Mouse (Mus musculus) embryonic facial prominence, embryonic 15.5 days (tissue): ENCODE measurements around the gene Etl4. TPM values are rescaled to one million over a fixed set of nuclear protein-coding genes. Genes with fewer than 3 reads are reported as not detected.
"Not testable (repeated sequence)": the region's sequence is repeated elsewhere in the genome, so short reads cannot be mapped to it uniquely, and the experiment has no call there.

ENCODE experiments used
- ATAC-seq: fragments of 200-750 bp; cut with Nextera tagmentation; 2 replicates; pipeline ENCODE4 v1.8.0; 2017; ENCODE audit warnings: low read depth, moderate TSS enrichment; ENCODE audit not compliant: insufficient number of reproducible peaks, low FRiP score, low TSS enrichment
- H3K27ac ChIP-seq: fragments of 300-500 bp; sonication (generic); replicated peaks from 2 replicates; pipeline ENCODE4 v1.5.1; 2015; ENCODE audit warnings: mild to moderate bottlenecking, inconsistent platforms
- H3K27me3 ChIP-seq: fragments of 300-500 bp; sonication (generic); 2 replicates; pipeline ENCODE4 v1.6.1; 2015; ENCODE audit warnings: inconsistent platforms
- H3K36me3 ChIP-seq: fragments of 300-500 bp; sonication (generic); 2 replicates; pipeline ENCODE4 v1.6.1; 2015; ENCODE audit warnings: mild to moderate bottlenecking, inconsistent platforms
- H3K4me1 ChIP-seq: fragments of 300-500 bp; sonication (generic); 2 replicates; pipeline ENCODE4 v1.6.1; 2015; ENCODE audit warnings: inconsistent platforms
- H3K4me2 ChIP-seq: fragments of 300-500 bp; sonication (generic); replicated peaks from 2 replicates; pipeline ENCODE4 v1.6.1; 2015; ENCODE audit warnings: mild to moderate bottlenecking, inconsistent platforms
- H3K4me3 ChIP-seq: fragments of 300-500 bp; sonication (generic); replicated peaks from 2 replicates; pipeline ENCODE4 v1.5.1; 2015; ENCODE audit warnings: mild to moderate bottlenecking, inconsistent platforms
- H3K9ac ChIP-seq: fragments of 300-500 bp; sonication (generic); 2 replicates; pipeline ENCODE4 v1.6.1; 2015; ENCODE audit warnings: inconsistent platforms
- H3K9me3 ChIP-seq: fragments of 300-500 bp; sonication (generic); replicated peaks from 2 replicates; pipeline ENCODE4 v1.6.1; 2016; ENCODE audit warnings: inconsistent platforms
- WGBS: fragments of 180-500 bp; shearing (Covaris S2); methylation state at CpG from one replicate; pipeline ENCODE4 v1.1.7; 2015; 5-methylcytosine and 5-hydroxymethylcytosine counted together
- polyA plus RNA-seq: library from polyadenylated mRNA; unstranded; fragments of >200 nt; fragmentation: Nextera tagmentation; extraction: Ambion mirVana; gene quantifications from 2 replicates; pipeline ENCODE4 v1.2.1, GENCODE M21; 2015

Gene Etl4
- polyA plus RNA-seq, 1 experiment from 2014 or later = 39.0 TPM

DNA sequence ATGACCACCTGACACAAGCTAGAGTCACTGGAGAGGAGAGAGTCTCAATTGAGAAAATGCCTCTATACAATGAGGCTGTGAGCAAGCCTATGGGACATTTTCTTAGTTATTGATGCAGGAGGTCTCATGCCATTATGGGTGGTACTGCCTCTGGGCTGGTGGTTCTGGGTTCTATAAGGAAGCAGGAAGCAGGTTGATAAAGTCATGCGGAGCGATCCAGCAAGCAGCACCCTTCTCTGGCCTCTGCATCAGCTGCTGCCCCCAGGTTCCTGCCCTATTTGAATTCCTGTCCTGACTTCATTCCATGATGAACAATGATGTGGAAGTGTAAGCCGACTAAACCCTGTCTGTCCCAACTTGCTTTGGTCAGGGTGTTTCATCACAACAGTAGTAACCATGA lies 753.1 kb downstream of the Etl4 start:
- H3K27me3 ChIP-seq = no peaks in the 10 kb centered on the region
- H3K4me2 ChIP-seq = no peak overlapping the region
- H3K9ac ChIP-seq = no peak overlapping the region
- no peak overlapping the region for H3K4me3 ChIP-seq
- no peak overlapping the region for H3K27ac ChIP-seq
- H3K9me3 ChIP-seq = no peaks in the 10 kb centered on the region
- peaks cover 4% of the 10 kb centered on the region for H3K4me1 ChIP-seq
- ATAC-seq = no peak
- 71% methylated on average over 3 of the region's 3 CpGs for WGBS
- H3K36me3 ChIP-seq = 0 out of 2 replicates have a peak, but pooled peaks cover 2% of the 10 kb centered on the region

DNA sequence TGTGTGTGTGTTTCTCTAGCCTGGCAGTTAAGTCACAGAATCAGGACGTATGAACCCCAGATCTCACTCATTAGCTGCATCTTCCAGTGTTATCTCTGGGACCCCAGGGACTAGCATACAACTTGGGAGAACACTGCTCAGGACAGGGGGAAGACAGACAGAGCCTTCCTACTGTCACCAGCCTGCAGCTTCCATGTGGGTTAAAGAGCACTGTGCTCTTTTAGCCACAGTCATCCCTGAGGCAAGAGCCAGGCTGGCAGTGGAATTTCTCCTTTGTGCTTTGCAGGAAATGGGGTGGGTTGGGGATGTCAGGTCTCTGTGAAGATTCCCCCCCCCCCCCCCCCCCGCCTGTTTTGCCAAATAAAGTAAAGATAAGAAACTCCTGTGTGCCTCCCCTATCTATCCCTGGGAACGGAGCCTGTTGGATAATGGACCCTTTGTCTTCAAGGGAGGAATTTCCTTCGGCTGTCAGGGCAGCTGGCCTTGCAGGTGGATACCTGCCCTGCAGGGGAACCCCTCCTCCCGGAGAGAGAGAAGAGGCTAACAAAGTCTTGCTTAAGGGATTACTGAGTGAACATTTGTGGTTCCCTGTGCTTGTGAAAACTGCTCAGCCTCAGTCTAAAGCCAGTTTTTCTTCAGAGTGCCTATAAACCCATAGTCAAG lies 755.9 kb downstream of the Etl4 start:
- H3K4me3 ChIP-seq = no peak overlapping the region
- H3K27ac ChIP-seq = no peak overlapping the region
- ATAC-seq = 0 out of 2 replicates have a peak, but pooled peaks have one; percentile 56
- H3K9ac ChIP-seq = no peak overlapping the region
- H3K4me1 ChIP-seq = no peaks in the 10 kb centered on the region
- WGBS = 17% methylated on average over 5 of the region's 5 CpGs
- H3K9me3 ChIP-seq = no peaks in the 10 kb centered on the region
- no peaks in the 10 kb centered on the region for H3K27me3 ChIP-seq
- H3K36me3 ChIP-seq = 0 out of 2 replicates have a peak, but pooled peaks cover 2% of the 10 kb centered on the region
- H3K4me2 ChIP-seq = no peak overlapping the region

DNA sequence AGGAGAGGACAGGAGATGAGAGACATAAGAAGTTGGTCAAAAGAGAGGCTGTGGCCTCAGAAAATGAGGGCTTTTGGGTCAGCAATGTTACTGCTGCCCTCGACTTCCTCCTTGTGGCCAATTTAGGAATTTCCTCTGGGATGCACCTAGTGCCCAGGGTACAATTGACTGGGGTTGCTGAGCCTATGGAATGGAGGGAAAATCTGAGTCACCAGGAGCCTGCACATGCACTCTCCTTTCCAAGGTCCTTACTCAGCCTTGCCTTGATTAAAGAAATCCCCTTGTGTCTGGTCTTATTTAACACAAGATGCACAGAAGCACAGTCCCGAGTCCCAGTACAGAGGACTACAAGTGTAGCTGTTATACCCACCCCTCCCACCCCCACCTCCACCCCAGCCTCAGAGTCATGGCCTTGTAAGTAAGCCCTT lies 756.5 kb downstream of the Etl4 start:
- H3K4me2 ChIP-seq = no peak overlapping the region
- H3K27ac ChIP-seq = no peak overlapping the region
- WGBS = 18% methylated on average over 2 of the region's 2 CpGs
- H3K4me1 ChIP-seq = no peaks in the 10 kb centered on the region
- no peak overlapping the region for H3K9ac ChIP-seq
- no peaks in the 10 kb centered on the region for H3K27me3 ChIP-seq
- ATAC-seq = peak; percentile 51; the same call in 1 of the 2 replicates
- no peaks in the 10 kb centered on the region for H3K9me3 ChIP-seq
- H3K36me3 ChIP-seq = 0 out of 2 replicates have a peak, but pooled peaks cover 2% of the 10 kb centered on the region
- H3K4me3 ChIP-seq = no peak overlapping the region

DNA sequence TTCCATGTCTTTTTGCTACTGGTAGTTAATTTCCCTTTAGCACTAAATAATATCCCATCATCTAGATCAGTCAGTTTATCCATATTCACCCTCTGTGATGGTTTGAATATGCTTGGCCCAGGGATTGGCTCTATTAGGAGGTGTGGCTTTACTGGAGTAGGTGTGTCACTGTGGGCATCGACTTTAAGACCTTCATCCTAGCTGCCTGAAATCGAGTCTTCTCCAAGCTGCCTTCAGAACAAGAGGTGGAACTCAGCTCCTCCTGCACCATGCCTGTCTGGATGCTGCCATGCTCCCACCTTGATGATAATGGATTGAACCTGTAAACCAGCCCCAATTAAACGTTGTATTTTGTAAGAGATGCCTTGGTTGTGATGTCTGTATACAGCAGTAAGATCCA lies 758.3 kb downstream of the Etl4 start:
- WGBS = 84% methylated on average over 3 of the region's 3 CpGs

DNA sequence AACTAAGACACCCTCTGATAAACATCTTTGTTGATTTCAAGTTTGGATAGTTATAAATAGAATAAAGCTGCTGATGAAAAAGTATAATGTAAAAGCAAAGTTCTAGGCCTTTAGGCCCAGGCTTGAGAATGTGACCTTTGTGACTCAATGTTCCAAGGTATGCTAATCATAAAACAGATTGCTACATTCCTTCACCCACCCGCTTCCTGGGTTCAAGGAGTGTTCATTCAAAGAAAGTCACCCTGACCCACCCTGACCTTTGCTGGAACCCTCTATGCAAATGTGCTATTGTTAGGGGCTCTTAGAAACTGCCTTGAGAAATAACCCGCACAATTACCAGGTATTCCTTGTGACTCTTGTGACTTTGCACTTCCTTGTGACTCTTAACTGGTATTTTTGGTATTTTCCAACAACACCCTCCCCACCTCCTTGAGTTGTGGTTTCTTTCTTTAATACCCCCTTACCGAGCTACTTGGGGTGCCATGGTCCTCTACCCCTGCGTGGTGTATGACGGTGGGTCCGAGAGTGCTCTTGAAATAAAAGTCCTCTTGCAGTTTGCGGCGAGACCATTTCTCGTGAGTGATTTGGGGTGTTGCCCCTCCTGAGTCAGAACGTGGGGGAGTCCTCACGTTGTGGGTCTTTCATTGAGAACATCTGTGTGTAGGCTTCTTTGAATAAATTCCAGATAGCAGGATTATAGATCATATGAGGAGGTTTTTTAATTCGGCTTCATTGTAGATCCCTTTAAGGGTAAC lies 758.9 kb downstream of the Etl4 start:
- not testable (repeated sequence) for ATAC-seq, H3K9me3 ChIP-seq, H3K27me3 ChIP-seq, H3K36me3 ChIP-seq, H3K9ac ChIP-seq, H3K4me2 ChIP-seq, H3K4me3 ChIP-seq, H3K27ac ChIP-seq, H3K4me1 ChIP-seq
- 81% methylated on average over 12 of the region's 12 CpGs for WGBS

More for the DNA sequence above, 758.3 kb downstream of the Etl4 start:
- no peak overlapping the region for H3K4me3 ChIP-seq
- no peak overlapping the region for H3K4me2 ChIP-seq
- H3K9me3 ChIP-seq = no peaks in the 10 kb centered on the region
- no peaks in the 10 kb centered on the region for H3K36me3 ChIP-seq
- H3K9ac ChIP-seq = no peak overlapping the region
- no peaks in the 10 kb centered on the region for H3K27me3 ChIP-seq
- H3K4me1 ChIP-seq = no peaks in the 10 kb centered on the region
- no peak for ATAC-seq
- H3K27ac ChIP-seq = no peak overlapping the region

DNA sequence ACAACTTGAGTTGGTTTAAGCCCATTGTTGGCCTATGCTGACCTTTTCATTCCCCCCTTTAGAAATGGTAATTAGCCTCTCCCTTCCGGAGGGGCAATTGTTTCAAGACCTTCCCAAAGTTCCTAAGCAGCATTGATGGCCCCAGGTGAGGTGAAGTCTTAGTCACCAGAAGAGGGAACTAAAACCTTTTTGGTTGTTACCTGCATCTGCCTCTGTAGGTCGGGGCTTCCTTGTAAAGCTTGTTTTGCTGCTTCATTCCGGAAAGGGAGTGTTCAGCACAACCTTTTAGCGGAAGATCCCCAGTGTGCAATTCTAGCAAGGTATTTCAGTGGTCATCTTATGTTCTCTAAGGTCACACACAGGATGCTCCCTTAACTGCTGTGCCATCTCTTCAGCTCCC lies 759.8 kb downstream of the Etl4 start:
- ATAC-seq = no peak
- WGBS = 67% methylated on average over 4 of the region's 4 CpGs
- no peak overlapping the region for H3K9ac ChIP-seq

DNA sequence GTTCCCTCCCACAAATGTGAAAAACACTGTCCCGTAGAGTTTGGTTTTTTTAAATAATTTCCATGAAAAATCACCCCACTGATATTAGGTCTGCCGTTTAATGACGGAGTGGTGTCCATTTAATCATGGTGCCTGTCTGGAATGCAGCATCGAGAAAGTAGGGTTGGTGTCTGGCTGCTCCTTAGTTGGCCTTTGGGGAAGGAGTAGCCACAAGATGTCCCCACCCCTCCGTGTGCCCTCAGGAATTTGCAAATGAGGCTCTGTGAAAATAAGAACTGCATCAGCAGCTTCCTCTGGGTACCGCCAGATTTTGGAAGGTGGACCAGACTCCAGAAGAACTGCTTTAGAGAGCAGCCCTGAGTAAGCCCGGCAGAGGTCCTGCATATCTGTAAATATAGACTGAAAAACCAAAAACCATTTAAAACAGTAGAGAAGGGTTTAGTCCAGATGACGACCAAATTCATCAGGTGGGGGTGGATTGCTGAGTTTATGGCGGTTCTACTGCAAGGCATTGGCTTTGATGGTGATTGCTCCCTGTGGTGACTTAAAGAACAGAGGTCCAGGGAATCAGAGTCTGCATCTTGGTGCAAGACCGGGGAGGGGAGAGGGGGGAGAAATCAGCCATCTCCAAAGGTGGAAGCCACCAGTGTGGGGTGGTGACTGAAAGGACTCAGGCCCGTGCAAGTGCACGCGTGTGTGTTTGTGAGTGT lies 762.1 kb downstream of the Etl4 start:
- no peaks in the 10 kb centered on the region for H3K9me3 ChIP-seq
- 57% methylated on average over 13 of the region's 13 CpGs for WGBS
- H3K27me3 ChIP-seq = no peaks in the 10 kb centered on the region
- no peak overlapping the region for H3K4me3 ChIP-seq
- ATAC-seq = no peak
- H3K4me2 ChIP-seq = no peak overlapping the region
- no peaks in the 10 kb centered on the region for H3K4me1 ChIP-seq
- no peak overlapping the region for H3K27ac ChIP-seq
- H3K9ac ChIP-seq = no peak overlapping the region
- H3K36me3 ChIP-seq = no peaks in the 10 kb centered on the region

More for the DNA sequence above, 759.8 kb downstream of the Etl4 start:
- Histone ChIP-seq H3K4me3 (no peak overlapping the region), H3K27me3 (no peaks in the 10 kb centered on the region), H3K36me3 (no peaks in the 10 kb centered on the region), H3K4me1 (no peaks in the 10 kb centered on the region), H3K4me2 (no peak overlapping the region), H3K27ac (no peak overlapping the region), H3K9me3 (no peaks in the 10 kb centered on the region)

DNA sequence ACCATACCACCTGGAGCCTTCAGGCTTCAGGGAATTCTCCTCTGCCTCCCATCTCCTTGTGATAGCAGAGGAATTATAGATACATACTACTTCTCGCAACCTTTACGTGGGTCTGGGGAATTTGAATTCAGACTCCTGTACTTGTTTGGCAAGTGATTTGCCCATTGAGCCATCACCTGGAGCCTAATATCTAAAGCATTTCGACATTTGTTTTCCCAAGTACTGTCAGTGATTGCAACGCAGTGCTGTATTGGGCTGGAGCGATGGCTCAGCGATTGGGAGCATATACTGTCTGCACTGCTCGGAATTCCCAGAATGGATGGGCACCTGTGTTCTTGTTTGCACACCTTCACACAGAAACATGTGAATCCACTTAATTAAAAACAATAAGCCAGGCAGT lies 762.7 kb downstream of the Etl4 start:
- ATAC-seq = no peak
- no peak overlapping the region for H3K4me3 ChIP-seq
- no peaks in the 10 kb centered on the region for H3K4me1 ChIP-seq
- no peaks in the 10 kb centered on the region for H3K36me3 ChIP-seq
- no peaks in the 10 kb centered on the region for H3K27me3 ChIP-seq
- no peak overlapping the region for H3K4me2 ChIP-seq
- H3K9me3 ChIP-seq = no peaks in the 10 kb centered on the region
- H3K27ac ChIP-seq = no peak overlapping the region
- WGBS = 92% methylated on average over 7 of the region's 7 CpGs
- H3K9ac ChIP-seq = no peak overlapping the region

DNA sequence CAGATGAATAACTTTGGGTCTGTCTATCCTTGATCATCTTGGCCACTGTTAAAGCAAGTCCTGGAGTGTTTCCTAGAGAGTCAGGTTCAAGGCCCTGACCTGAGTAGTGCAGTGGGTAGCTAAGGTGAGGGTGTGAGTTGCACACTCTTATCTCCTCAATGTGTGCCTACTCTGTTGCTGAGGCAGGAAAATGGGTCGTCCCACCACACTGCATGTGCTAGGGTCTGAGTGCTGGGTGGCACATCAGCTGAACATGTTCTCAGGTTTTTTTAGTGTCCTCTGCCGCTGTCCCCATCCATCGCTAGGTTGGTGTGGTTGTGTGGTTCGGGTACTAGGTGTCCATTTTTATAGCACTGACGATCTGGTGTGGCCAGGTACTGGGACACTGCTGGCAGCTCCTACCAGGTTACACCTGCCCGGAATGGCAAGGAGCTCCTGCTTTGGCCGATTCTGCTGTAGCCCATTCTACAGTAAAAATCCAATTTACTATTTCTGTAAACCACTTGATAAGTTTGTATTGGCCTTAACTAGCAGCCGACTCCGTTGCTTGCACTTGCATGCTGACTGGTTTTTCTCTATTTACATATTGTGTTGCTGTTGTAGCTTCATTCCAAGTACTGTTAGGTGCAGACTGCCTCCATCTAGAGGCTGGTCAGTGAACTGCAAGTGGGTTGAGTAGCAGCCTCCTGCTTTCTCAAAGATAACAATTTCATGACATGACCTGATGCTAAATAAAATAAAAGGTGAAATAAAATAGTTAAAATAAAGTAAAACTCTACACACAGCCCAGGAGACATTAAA lies 763.4 kb downstream of the Etl4 start:
- no peak for ATAC-seq
- H3K4me3 ChIP-seq = no peak overlapping the region
- no peak overlapping the region for H3K9ac ChIP-seq
- no peak overlapping the region for H3K4me2 ChIP-seq
- H3K27ac ChIP-seq = no peak overlapping the region
- no peaks in the 10 kb centered on the region for H3K9me3 ChIP-seq
- 66% methylated on average over 9 of the region's 9 CpGs for WGBS
- no peaks in the 10 kb centered on the region for H3K4me1 ChIP-seq
- H3K27me3 ChIP-seq = no peaks in the 10 kb centered on the region
- no peaks in the 10 kb centered on the region for H3K36me3 ChIP-seq

DNA sequence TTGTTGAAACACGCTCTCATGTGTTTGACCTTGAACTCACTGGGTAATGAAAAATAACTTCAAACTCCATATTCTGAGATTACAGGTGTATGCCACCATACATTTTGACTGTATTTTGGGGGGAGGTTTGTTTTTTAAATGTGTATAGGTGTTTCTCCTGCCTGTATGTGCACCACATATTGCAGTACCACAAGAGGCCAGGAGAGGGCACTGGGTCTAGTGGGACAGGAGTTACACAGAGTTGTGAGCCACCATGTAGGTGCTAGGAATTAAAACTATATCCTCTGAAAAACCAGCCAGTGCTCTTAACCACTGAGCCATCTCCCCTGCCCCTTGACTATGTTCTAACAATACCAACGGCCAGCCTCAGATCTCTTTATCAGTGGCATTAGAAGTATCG lies 766.8 kb downstream of the Etl4 start:
- ATAC-seq = no peak
- Histone ChIP-seq H3K9ac (no peak overlapping the region), H3K27ac (no peak overlapping the region), H3K4me3 (no peak overlapping the region), H3K4me1 (0 out of 2 replicates have a peak, but pooled peaks cover 10% of the 10 kb centered on the region), H3K27me3 (no peaks in the 10 kb centered on the region), H3K36me3 (no peaks in the 10 kb centered on the region), H3K9me3 (no peaks in the 10 kb centered on the region), H3K4me2 (no peak overlapping the region)
- 89% methylated on average over 3 of the region's 3 CpGs for WGBS

DNA sequence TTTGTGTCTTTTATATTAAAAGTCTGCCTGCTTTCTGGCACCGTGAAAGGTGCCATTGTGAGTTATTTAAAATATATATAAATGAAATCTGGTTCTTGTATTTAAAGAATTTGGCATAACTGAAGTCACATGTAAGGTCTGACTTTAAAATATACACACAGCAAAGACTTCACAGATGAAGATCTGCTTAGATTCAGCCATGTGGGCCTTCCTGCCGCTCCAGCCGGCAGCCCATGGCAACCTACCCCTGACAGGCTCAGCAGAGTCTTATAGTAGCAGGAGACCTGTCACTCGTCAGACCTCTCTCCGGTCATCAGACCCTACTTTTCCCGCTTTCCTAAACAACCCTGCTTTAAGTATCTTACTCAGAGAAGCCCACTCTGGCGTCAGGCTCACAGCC lies 769.2 kb downstream of the Etl4 start:
- H3K9me3 ChIP-seq = no peaks in the 10 kb centered on the region
- 0 out of 2 replicates have a peak, but pooled peaks cover 10% of the 10 kb centered on the region for H3K4me1 ChIP-seq
- H3K4me2 ChIP-seq = no peak overlapping the region
- H3K4me3 ChIP-seq = no peak overlapping the region
- 39% methylated on average over 7 of the region's 7 CpGs for WGBS
- H3K27ac ChIP-seq = no peak overlapping the region
- ATAC-seq = no peak
- no peaks in the 10 kb centered on the region for H3K36me3 ChIP-seq
- no peak overlapping the region for H3K9ac ChIP-seq
- H3K27me3 ChIP-seq = no peaks in the 10 kb centered on the region
